Mouse (Mus musculus) forebrain, embryonic 14.5 days (tissue): ENCODE data around the gene Ngef. TPM values are rescaled to one million over a fixed set of nuclear protein-coding genes. Genes with fewer than 3 reads are reported as not detected.
"Not testable (repeated sequence)": the region's sequence is repeated elsewhere in the genome, so short reads cannot be mapped to it uniquely, and the experiment has no call there.

Experiments
- ATAC-seq: fragments of 200-750 bp; cut with Nextera tagmentation; 2 replicates; pipeline ENCODE4 v1.8.0; 2017; ENCODE audit warnings: mild to moderate bottlenecking, moderate library complexity
- DNase-seq: peaks from one replicate; pipeline ENCODE4 v3.0.0-alpha.2; 2015; ENCODE audit warnings: low spot score
- H3K27ac ChIP-seq: fragments of 300-500 bp; sonication (generic); 2 replicates; pipeline ENCODE4 v1.5.1; 2014; ENCODE audit warnings: low read depth, mild to moderate bottlenecking, control low read depth, low read length, moderate library complexity
- H3K27me3 ChIP-seq: fragments of 300-500 bp; sonication (generic); replicated peaks from 2 replicates; pipeline ENCODE4 v1.6.1; 2014; ENCODE audit warnings: low read length, control low read depth, mixed read lengths; ENCODE audit not compliant: control insufficient read depth, insufficient read depth
- H3K36me3 ChIP-seq: fragments of 300-500 bp; sonication (generic); 2 replicates; pipeline ENCODE4 v1.6.1; 2014; ENCODE audit warnings: low read length, control low read depth; ENCODE audit not compliant: control insufficient read depth, insufficient read depth
- H3K4me1 ChIP-seq: fragments of 300-500 bp; sonication (generic); 2 replicates; pipeline ENCODE4 v1.6.1; 2014; ENCODE audit warnings: antibody characterized with exemption, low read length, control low read depth; ENCODE audit not compliant: control insufficient read depth, insufficient read depth
- H3K4me2 ChIP-seq: fragments of 300-500 bp; sonication (generic); 2 replicates; pipeline ENCODE4 v1.6.1; 2014; ENCODE audit warnings: mild to moderate bottlenecking, control low read depth, low read length
- H3K4me3 ChIP-seq: fragments of 300-500 bp; sonication (generic); 2 replicates; pipeline ENCODE4 v1.5.1; 2014; ENCODE audit warnings: low read depth, low read length, control low read depth
- H3K9ac ChIP-seq: fragments of 300-500 bp; sonication (generic); 2 replicates; pipeline ENCODE4 v1.6.1; 2014; ENCODE audit warnings: mild to moderate bottlenecking, low read length, control low read depth, moderate library complexity
- H3K9me3 ChIP-seq: fragments of 300-500 bp; sonication (generic); replicated peaks from 2 replicates; pipeline ENCODE4 v1.6.1; 2016; ENCODE audit warnings: low read length, control low read depth, mixed read lengths; ENCODE audit not compliant: control insufficient read depth
- WGBS: fragments of 180-500 bp; shearing (Covaris S2); extraction: QIAGEN DNeasy Blood & Tissue Kit; methylation state at CpG from one replicate; pipeline ENCODE4 v1.1.7; 2014; 5-methylcytosine and 5-hydroxymethylcytosine counted together
- polyA plus RNA-seq: library from polyadenylated mRNA; unstranded; fragments of >200 nt; fragmentation: Nextera tagmentation; extraction: Ambion mirVana; gene quantifications from 2 replicates; pipeline ENCODE4 v1.2.1, GENCODE M21; 2014

Ngef gene
- polyA plus RNA-seq, 1 experiment from 2014 or later = 8.0 TPM

DNA sequence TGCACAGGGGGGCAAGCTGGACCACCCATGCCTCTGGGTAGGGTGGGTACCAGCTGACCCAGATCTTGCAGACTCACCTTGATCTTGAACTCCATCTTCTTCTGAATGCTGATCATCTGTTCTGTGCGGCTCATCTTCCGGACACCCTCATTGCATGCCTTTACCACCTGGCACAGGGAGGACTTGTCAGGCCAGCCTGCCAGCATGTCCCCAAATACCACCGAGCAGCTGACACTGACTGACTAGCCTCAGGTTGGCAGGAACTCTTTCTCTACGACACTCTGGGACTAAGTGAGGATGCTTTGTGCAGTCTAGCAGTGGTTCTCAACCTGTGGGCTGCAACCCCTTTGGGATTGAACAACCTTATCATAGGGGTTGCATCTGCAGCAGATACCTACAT, 91.1 kb downstream of the Ngef start:
- no peak overlapping the region for H3K9ac ChIP-seq
- H3K4me1 ChIP-seq = no peaks in the 10 kb centered on the region
- H3K4me2 ChIP-seq = no peak overlapping the region
- DNase-seq (no peak), ATAC-seq (no peak)
- no peak overlapping the region for H3K4me3 ChIP-seq
- H3K36me3 ChIP-seq = no peaks in the 10 kb centered on the region
- H3K27ac ChIP-seq = no peak overlapping the region
- H3K27me3 ChIP-seq = no peaks in the 10 kb centered on the region
- 83% methylated on average over 4 of the region's 4 CpGs for WGBS
- H3K9me3 ChIP-seq = no peaks in the 10 kb centered on the region

- H3K9ac ChIP-seq = peak overlapping the region; percentile 51; the same call in 1 of the 2 replicates
- no peaks in the 10 kb centered on the region for H3K36me3 ChIP-seq
- ATAC-seq (peak; percentile 63), DNase-seq (peak; percentile 25)
- H3K27ac ChIP-seq = no peak overlapping the region
- no peaks in the 10 kb centered on the region for H3K4me1 ChIP-seq
- 3% methylated on average over 32 of the region's 42 CpGs for WGBS
- peak overlapping the region; percentile 28 for H3K4me3 ChIP-seq
- no peaks in the 10 kb centered on the region for H3K9me3 ChIP-seq
- peak overlapping the region; percentile 70 for H3K4me2 ChIP-seq
- H3K27me3 ChIP-seq = 0 out of 2 replicates have a peak, but pooled peaks cover 6% of the 10 kb centered on the region
These were observed 98.4 kb downstream of the Ngef start for GRCm38 (mm10) chr1:87475076-87475895.

- no peaks in the 10 kb centered on the region for H3K9me3 ChIP-seq
- 0 out of 2 replicates have a peak, but pooled peaks cover 6% of the 10 kb centered on the region for H3K27me3 ChIP-seq
- no peak overlapping the region for H3K4me3 ChIP-seq
- H3K9ac ChIP-seq = no peak overlapping the region
- no peaks in the 10 kb centered on the region for H3K36me3 ChIP-seq
- no peak overlapping the region for H3K4me2 ChIP-seq
- no peak for ATAC-seq
- H3K4me1 ChIP-seq = no peaks in the 10 kb centered on the region
- WGBS = 79% methylated on average over 7 of the region's 7 CpGs
- H3K27ac ChIP-seq = no peak overlapping the region
- no peak for DNase-seq
These were observed 101.1 kb downstream of the Ngef start for GRCm38 (mm10) chr1:87472576-87472975.

- H3K9ac ChIP-seq = no peak overlapping the region
- no peak overlapping the region for H3K27ac ChIP-seq
- H3K4me1 ChIP-seq = no peaks in the 10 kb centered on the region
- H3K9me3 ChIP-seq = no peaks in the 10 kb centered on the region
- ATAC-seq (no peak), DNase-seq (no peak)
- H3K4me3 ChIP-seq = no peak overlapping the region
- 0 out of 2 replicates have a peak, but pooled peaks cover 6% of the 10 kb centered on the region for H3K27me3 ChIP-seq
- H3K36me3 ChIP-seq = no peaks in the 10 kb centered on the region
- WGBS = 80% methylated on average over 7 of the region's 7 CpGs
- H3K4me2 ChIP-seq = no peak overlapping the region
These were observed 101.8 kb downstream of the Ngef start for GRCm38 (mm10) chr1:87471914-87472313.

GRCm38 (mm10) chr1:87469971-87470370, 103.7 kb downstream of the Ngef start, which contains the start of gene Snorc:
Snorc (plus strand) TSS chr1:87470271.
- not testable (repeated sequence) for H3K36me3 ChIP-seq, H3K4me3 ChIP-seq, ATAC-seq, H3K9ac ChIP-seq, H3K9me3 ChIP-seq, H3K27ac ChIP-seq, H3K4me1 ChIP-seq, H3K4me2 ChIP-seq, H3K27me3 ChIP-seq, DNase-seq
- 21% methylated on average over 9 of the region's 10 CpGs for WGBS

GRCm38 (mm10) chr1:87468321-87468720, 105.3 kb downstream of the Ngef start:
- Histone ChIP-seq H3K4me3 (no peak overlapping the region), H3K27ac (no peak overlapping the region), H3K27me3 (0 out of 2 replicates have a peak, but pooled peaks cover 3% of the 10 kb centered on the region), H3K36me3 (no peaks in the 10 kb centered on the region), H3K9ac (no peak overlapping the region), H3K4me1 (no peaks in the 10 kb centered on the region), H3K4me2 (no peak overlapping the region), H3K9me3 (no peaks in the 10 kb centered on the region)
- DNase-seq (peak; percentile 34), ATAC-seq (no peak)
- WGBS = 81% methylated on average over 6 of the region's 6 CpGs

- Histone ChIP-seq H3K36me3 (no peaks in the 10 kb centered on the region), H3K27me3 (0 out of 2 replicates have a peak, but pooled peaks cover 3% of the 10 kb centered on the region), H3K4me3 (no peak overlapping the region), H3K27ac (no peak overlapping the region), H3K9ac (no peak overlapping the region), H3K9me3 (no peaks in the 10 kb centered on the region), H3K4me1 (no peaks in the 10 kb centered on the region), H3K4me2 (no peak overlapping the region)
- WGBS = 63% methylated on average over 9 of the region's 9 CpGs
- ATAC-seq (no peak), DNase-seq (no peak)
These were observed 106.2 kb downstream of the Ngef start for GRCm38 (mm10) chr1:87467469-87467868.

DNA sequence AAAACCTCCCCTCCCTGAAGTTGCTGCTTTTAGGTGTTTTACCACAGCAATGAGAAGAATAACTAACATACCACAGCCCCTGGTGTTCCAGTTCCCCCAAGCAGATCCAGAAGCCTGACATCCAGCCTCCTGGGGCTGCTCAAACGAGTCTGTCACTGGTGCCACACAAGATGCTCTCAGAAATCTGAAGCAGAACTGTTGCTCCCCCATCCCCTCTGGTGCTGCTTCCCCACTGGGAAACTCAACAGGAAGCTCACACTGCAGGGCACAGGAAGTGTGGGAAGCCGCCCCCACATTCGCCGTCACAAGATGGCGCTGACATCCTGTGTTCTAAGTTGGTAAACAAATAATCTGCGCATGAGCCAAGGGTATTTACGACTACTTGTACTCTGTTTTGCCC, 113.8 kb downstream of the Ngef start:
- not testable (repeated sequence) for H3K27ac ChIP-seq, DNase-seq, H3K4me2 ChIP-seq, H3K4me3 ChIP-seq, H3K9ac ChIP-seq, H3K4me1 ChIP-seq, H3K36me3 ChIP-seq, ATAC-seq, H3K27me3 ChIP-seq, H3K9me3 ChIP-seq
- 92% methylated on average over 5 of the region's 7 CpGs for WGBS

GRCm38 (mm10) chr1:87458045-87458444, 115.6 kb downstream of the Ngef start:
- no peak overlapping the region for H3K9ac ChIP-seq
- 0 out of 2 replicates have a peak, but pooled peaks cover 2% of the 10 kb centered on the region for H3K36me3 ChIP-seq
- H3K27me3 ChIP-seq = no peaks in the 10 kb centered on the region
- ATAC-seq (no peak), DNase-seq (no peak)
- no peak overlapping the region for H3K4me3 ChIP-seq
- 84% methylated on average over 4 of the region's 4 CpGs for WGBS
- H3K4me2 ChIP-seq = no peak overlapping the region
- no peaks in the 10 kb centered on the region for H3K4me1 ChIP-seq
- no peaks in the 10 kb centered on the region for H3K9me3 ChIP-seq
- H3K27ac ChIP-seq = no peak overlapping the region
